Mouse (Mus musculus): ENCODE measurements at regions not wholly inside any gene's neighbourhood (a gene's known extent, or its start where the extent isn't known, plus 50 kb on each side); places are given as distances from the start of the nearest gene placed in this dataset.

- TF ChIP-seq CTCF (IDR thresholded peaks at IDR 0.05; ENCODE audit: low read depth), result no peak
- no peak for TF ChIP-seq EP300 (IDR thresholded peaks at IDR 0.05; ENCODE audit: low read depth)
These were observed 70.9 kb upstream of the Mc3r start for GRCm38 (mm10) chr2:172177371-172177770.

Data from liver, embryonic 14.5 days (tissue).